14 mouse cellular contexts compared by ENCODE assay signal in the genomic region with DNA sequence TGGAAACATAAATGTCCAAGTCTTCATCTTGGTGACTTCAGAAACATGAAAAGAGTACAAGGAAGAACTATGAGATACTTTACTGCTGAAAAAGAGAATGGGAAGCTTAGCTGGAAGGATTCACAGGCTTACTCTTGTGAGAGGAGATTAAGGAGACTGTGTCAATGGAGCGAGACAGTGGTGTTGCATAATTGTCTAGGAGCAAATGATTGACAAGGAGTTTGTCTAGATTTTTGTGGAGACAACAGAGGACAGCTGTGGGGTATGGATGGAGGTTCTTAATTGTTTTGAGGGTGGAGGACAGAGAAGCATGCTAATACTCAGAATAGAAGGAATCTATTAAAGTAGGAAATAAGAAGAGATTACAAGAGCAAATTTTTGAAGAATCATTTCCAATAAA.
"Had no signal": no experiment of that assay in that cellular context is flagged by ENCODE, and none has a peak within 500 bp of the region (broad histone marks: within the 10 kb centered on the region; RNA-seq: fewer than 3 reads in every experiment).

No protein-coding gene starts in this region.

- H3K27me3 ChIP-seq: midbrain, embryonic 12.5 days; neural tube, embryonic 12.5 days; stomach, embryonic 15.5 days had no signal

- ATAC-seq: midbrain, embryonic 16.5 days had no signal

- H3K4me2 ChIP-seq: lung, embryonic 14.5 days; midbrain, embryonic 12.5 days; neural tube, embryonic 12.5 days; stomach, embryonic 15.5 days had no signal

- H3K9ac ChIP-seq: lung, embryonic 14.5 days; midbrain, embryonic 12.5 days; neural tube, embryonic 12.5 days; stomach, embryonic 15.5 days had no signal

- H3K27ac ChIP-seq: midbrain, embryonic 12.5 days; neural tube, embryonic 12.5 days; stomach, embryonic 15.5 days; stomach, postnatal 0 days had no signal

- H3K4me3 ChIP-seq: midbrain, embryonic 12.5 days; neural tube, embryonic 12.5 days; stomach, embryonic 15.5 days had no signal

- H3K9me3 ChIP-seq: midbrain, embryonic 12.5 days; neural tube, embryonic 12.5 days; stomach, embryonic 15.5 days had no signal

- H3K36me3 ChIP-seq: midbrain, embryonic 12.5 days; neural tube, embryonic 12.5 days; stomach, embryonic 15.5 days had no signal

- H3K4me1 ChIP-seq: midbrain, embryonic 12.5 days; neural tube, embryonic 12.5 days; stomach, embryonic 15.5 days had no signal

- DNase-seq: lung, adult 18-20 months; lung, embryonic 14.5 days; lung, postnatal 10 days; lung, postnatal 4 days; midbrain, embryonic 14.5 days; right cerebral cortex, postnatal 14 days; thymus, adult 2 months; thymus, postnatal 25 days; thymus, postnatal 4 days had no signal
